Mouse (Mus musculus) layer of hippocampus, postnatal 14 days (tissue): ENCODE results near the gene Lix1l. TPM values are rescaled to one million over a fixed set of nuclear protein-coding genes. Genes with fewer than 3 reads are reported as not detected.

Experiments used
- DNase-seq, 2 experiments: peaks; one replicate each; pipeline ENCODE4 v3.0.0; 2021 to 2022; ENCODE audit warnings: low spot score in 2 of 2, mixed read lengths in 1 of 2
- long read RNA-seq, 2 experiments: library from polyadenylated mRNA; stranded (forward); transcript quantifications; one replicate each; pipeline ENCODE4 v2.0.0; 2021
- total RNA-seq, 2 experiments: library from RNA; stranded (reverse); gene quantifications; 2 replicates each; pipeline ENCODE4 v1.2.3; 2021

Gene Lix1l
- total RNA-seq = 10 to 100 TPM; 31.6 to 32.8 TPM
- long read RNA-seq, experiment 1, partial matches to known transcripts = 0 of 10 reads
- long read RNA-seq, experiment 1, other reads (novel, unspliced or antisense) = 9 of 10 reads
- long read RNA-seq, experiment 2, partial matches to known transcripts = 0 of 21 reads
- long read RNA-seq, experiment 2, other reads (novel, unspliced or antisense) = 20 of 21 reads

DNA sequence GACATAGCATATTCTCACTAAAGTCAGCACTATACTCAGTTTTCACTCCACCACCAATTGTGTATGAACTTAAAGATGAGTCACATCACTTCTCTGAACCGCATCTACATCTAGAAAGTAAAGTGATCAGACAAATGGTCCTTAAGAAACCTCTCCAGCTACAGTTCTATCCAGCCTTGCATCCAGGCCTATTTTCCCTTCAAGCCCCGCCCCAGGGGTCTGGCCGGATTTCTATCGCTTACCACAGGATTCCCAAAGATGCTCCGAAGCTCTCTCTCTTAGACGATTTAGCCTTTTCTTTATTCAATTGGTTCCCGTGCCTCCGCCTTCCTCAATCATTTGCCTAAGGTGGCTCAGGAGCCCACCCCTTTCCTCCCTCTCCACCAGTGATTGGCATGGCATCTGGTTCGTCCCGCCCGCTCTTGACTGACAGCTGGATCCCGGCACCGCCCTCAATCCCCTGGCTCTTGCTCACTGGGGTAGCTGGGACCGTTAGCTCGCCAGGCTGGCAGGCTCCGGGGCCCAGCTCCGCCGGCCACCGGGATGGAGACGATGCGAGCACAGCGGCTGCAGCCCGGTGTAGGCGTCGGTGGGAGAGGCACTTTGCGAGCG is at the start of gene Lix1l:
Gene Lix1l, plus strand, starts transcription at position 511 of the 612 bp plus-strand sequence.
- DNase-seq = peak; percentile 90 to 97

DNA sequence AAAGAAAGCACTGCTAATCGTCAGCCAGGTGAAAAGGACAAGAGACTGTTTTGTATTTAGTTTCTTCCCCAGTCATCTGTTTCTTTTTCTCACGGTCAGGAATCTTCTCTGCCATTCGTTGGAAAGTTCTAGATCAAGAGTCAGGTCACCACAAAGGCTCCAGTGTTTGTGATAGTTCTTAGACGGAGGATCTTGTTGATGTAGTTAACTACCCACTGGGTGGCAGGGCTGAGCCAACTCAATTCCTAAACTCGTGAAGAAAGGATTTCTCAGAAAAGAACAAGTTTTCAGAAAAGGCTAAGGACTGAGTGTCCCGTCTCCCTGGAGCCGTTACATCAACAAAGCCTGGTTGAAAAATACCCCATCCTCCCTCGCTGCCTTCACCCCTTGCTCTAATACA is 49.7 kb upstream of the Lix1l start:
- peak in 1 of 2 experiments; percentile 65 for DNase-seq

DNA sequence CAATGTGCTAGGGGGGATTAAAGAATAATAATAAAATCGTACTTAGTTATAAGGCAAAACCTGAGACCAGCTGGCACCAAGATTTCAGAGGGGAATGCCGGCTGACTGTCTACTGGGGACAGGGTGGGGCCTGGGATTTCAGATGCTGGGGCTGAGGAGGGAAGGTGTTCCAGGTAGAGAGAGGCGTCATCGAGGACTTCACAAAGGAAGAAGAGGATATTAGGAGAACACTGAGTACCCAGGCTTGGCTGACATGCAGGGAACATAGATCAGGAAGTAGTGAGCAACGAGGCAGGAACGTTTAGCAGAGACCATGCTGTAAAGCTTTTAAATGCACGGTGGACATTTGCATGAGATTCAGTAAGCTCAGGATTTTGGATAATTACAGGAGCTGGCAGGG is 49.1 kb upstream of the Lix1l start:
- no peak for DNase-seq

DNA sequence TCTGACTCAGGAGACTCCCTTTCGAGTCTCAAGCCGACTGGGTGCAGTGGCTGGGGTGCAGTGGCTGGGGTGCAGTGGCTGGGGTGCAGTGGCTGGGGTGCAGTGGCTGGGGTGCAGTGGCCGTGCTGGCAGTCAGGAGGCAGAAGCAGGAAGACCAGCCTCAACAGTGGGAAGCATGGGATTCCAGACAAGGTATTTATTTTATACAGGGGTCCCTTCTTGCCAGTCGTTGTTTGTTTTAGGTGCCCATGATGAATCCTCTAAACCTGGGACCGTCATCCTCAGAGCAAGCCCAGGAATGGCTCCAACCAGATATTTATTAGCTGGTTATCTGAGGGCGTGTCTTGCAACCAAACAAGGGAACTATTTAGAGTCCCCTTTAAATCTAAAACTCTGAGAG is 47.3 kb upstream of the Lix1l start:
- no peak for DNase-seq

DNA sequence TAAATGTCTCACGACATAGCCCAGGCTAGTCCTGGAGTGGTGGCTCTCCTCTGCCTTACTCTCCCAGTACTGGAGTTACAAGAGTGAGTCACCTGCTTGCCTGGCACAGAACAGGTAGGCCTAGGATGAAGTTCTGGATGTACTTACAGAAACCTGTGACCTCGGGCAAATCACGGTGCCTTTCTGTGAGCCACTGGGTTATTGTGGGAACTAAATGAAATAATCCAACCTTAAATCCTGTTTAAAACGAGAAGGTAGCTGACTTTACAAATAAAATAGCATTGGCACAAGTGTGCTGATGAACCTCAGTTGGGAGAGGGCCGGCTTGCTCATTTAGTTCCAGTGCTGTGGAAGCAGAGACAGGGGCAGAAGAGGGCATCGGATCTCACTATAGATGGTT is 46.7 kb upstream of the Lix1l start:
- DNase-seq = no peak

DNA sequence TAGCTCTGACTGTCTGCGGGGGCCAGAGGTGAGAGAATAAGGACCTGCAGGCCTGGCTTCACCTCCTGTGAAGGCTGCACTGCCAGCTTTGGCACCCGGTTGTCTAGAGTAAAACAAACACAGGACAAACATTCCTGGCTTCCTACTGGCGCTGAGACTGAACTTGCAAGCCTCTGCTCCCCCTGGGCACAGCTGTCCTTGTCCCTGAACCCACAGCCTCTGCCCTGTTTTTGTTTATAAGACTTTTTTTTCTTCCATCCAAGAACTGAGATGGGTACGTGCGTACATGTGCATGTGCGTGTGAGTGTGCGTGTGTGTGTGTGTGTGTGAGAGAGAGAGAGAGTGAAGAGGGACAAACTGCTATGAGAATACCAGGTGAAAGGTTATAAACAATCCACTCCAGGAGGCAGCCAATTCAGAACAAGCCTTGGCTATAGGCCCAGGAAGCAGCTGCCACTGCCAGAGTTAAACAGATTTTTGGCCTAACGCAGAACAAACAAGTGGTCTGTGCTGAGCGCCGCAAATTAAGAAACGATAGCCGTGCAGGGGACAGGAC is 45.8 kb upstream of the Lix1l start:
- peak; percentile 65 to 82 for DNase-seq

DNA sequence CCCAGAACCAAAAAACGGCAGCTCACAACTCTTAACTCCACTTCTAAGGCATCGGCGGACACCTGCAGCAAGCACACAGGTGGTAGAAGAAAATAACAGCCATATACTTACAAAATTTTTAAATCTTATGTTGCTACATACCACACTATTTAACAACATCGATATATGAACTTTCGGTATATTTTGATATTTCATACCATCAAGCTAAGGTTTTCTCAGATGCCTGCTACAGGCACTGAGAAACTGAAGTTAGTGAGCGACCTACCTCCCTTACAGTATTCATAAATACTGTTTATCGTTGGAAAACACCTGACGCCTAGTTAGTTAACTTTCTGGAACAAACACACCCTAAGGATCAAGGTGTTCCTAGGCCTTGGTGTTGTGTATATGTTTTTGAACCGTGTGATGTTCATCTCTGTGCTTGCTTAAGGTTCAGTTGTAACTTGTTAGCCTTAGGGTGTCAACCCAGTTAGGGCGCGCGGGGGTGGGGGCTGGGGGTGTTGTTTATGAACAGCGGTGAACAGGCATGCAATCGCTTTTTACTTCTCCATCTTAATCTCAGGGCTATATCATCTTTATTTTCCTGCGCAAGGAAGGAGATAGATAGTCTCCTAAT is 44.8 kb upstream of the Lix1l start:
- DNase-seq = no peak

DNA sequence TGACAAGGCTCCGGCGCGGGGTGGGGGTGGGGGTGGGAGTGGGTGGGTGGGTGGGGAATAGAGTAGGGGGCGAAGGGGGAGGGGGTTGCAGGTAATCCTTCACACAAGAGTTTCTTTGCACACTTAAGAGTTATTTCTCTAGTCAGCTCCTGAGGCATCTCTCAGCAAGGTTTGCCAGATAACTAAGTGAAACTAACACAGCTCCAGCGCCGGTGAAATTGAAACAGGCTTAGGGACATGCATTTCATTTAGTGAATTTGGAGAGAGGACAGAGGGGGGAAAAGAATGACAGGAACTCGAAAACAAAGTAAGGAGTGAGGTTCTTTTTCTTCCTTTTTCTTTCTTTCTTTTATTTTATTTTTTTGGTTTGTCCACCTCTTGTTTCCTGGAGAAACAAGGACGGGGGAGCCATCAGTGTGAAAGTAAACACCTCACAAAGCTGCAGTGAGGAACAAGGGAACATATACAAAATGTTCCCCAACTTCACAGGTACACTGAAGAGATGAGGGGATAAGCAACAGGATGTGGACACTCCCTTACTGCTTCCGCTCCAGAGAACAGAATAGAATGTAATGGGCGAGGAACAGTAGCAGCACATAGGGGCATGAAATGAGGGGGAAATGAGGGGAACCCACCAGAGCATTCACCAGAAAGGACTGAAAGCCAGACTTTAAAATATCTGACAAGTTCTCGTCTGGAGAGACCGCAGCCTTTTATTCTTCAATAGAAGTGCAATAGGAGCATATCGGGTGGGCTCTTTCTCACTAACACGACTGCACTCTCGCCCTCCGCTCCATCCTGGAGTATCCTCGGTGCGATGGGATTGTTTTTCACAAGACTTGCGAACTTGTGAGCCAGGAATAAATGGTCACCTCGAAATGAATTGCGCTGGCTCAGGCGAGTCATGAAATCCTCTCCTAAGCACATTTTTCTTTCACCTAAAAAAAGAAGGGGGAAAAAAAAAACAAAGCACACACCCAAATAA is 44.0 kb upstream of the Lix1l start:
- no peak for DNase-seq

DNA sequence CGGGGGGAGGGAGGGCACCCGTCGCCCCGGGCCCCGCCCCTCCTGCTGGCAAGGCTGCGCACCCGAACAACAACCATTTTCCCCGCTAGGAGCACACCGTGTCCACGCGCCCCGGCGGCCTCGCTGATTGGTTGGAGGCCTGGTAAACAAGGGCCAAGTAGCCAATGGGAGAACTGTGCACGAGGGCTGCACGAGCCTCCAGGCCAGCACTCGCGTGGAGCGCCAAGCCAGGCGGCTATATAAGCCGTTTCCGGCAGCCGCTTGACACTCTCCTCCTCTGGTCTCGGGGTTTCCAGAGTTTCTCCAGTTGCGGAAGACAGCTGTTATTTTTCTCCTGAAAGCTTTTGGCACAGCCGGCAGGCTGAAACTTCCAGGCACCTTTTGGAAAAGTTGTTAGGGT is 43.3 kb upstream of the Lix1l start, which contains the start of gene Txnip:
Gene Txnip, plus strand, starts transcription at position 264 of the 400 bp plus-strand sequence.
- peak; percentile 99 for DNase-seq

DNA sequence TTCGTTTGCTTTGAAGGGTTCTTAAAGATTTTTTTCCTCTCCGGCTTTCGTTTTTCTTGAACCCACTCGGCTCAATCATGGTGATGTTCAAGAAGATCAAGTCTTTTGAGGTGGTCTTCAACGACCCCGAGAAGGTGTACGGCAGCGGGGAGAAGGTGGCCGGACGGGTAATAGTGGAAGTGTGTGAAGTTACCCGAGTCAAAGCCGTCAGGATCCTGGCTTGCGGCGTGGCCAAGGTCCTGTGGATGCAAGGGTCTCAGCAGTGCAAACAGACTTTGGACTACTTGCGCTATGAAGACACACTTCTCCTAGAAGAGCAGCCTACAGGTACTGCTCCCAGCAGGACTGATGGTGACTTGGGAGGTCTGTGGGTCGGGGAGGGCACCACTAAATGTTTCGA is 42.8 kb upstream of the Lix1l start:
- no peak for DNase-seq

DNA sequence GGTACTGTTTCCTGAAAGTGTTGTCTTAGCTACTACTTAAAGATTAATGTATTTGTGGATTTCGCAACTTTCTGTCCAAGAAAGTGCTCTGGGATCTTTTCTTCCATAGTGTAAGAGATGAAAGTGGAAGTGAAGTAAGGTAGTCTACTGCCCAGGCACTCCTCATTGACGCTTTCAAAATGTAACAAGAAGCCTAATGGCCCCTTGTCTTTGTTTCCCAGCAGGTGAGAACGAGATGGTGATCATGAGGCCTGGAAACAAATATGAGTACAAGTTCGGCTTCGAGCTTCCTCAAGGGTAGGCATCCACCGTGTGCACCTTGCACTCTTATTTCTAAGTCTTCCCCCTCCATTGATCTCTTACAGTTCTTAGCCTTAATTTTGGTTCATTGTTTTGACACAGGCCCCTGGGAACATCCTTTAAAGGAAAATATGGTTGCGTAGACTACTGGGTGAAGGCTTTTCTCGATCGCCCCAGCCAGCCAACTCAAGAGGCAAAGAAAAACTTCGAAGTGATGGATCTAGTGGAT is 42.2 kb upstream of the Lix1l start:
- DNase-seq = no peak

DNA sequence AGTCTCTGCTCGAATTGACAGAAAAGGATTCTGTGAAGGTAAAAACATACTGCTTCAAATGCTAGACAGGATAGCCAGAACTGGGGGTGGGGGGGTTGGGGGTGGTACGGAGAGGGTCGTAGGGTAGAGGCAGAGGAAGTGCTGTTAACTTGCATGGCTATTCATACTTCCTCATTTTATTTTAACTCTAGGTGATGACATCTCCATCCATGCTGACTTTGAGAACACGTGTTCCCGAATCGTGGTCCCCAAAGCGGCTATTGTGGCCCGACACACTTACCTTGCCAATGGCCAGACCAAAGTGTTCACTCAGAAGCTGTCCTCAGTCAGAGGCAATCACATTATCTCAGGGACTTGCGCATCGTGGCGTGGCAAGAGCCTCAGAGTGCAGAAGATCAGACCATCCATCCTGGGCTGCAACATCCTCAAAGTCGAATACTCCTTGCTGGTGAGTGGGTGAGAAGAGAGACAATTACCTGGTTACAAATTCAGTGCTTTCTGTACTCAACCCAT is 41.5 kb upstream of the Lix1l start:
- no peak for DNase-seq

DNA sequence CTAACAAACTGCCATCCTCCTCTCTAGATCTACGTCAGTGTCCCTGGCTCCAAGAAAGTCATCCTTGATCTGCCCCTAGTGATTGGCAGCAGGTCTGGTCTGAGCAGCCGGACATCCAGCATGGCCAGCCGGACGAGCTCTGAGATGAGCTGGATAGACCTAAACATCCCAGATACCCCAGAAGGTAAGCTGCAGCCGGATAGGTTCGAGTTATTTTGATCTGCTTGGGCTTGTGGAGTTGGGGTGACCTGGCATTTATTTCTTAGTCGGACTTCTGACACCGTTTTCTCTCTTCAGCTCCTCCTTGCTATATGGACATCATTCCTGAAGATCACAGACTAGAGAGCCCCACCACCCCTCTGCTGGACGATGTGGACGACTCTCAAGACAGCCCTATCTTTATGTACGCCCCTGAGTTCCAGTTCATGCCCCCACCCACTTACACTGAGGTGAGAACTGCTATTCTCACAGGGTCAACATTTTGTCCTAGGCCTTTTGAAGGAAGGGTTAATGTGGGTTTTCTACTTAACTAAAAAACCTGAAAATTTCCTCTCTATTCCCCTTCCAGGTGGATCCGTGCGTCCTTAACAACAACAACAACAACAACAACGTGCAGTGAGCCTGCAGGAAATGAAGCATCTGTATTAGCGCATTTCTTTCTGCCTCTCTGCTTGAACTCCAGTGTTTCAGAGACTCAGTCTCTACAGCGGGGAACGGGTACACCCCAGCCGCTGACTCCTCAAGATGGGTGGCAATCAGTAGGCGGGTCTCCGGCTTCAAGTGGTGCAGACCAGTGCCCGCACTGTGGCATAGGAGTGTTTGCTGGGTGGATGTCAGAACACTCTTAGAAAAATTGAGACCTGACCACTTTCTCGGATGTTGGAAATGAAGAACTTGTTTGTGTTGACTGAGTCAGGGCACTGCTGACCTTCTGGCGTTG is 40.8 kb upstream of the Lix1l start:
- DNase-seq = no peak

DNA sequence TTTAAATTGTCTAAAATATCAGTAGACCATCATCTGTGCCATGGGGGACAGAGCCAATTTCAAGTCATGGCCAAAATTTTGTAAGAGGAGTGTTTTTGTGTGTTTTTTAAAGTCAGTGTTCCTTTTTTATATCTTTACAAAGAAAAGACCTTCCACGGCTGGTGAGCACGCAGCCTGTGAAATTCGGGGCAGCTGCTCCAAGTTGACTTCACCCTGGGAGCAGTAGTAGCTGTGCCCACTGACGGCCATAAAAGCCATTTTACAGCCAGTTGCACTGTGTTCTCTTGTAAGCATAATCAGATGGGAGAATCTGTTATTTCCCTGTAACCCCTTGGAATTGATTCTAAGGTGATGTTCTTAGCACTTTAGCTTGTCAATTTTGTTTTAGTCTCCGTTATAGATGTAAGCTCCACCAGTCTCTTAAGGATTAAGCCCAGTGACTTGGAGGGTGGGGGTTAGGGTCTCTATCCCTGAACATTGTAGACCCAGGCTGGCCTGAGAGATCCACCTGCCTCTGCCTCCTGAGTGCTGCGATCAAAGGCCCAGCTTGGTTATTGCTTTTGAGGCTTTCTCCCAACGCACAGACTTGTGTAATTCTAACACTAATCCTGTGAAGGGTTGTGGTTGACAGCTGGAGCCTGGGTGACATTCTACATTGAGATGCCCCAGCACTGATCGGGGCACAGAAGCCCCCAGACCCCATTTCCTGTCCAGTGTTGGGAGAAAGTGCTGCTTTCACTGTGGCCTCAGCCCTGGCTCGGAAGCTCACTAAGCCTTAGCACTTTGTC is 39.9 kb upstream of the Lix1l start:
- no peak for DNase-seq

DNA sequence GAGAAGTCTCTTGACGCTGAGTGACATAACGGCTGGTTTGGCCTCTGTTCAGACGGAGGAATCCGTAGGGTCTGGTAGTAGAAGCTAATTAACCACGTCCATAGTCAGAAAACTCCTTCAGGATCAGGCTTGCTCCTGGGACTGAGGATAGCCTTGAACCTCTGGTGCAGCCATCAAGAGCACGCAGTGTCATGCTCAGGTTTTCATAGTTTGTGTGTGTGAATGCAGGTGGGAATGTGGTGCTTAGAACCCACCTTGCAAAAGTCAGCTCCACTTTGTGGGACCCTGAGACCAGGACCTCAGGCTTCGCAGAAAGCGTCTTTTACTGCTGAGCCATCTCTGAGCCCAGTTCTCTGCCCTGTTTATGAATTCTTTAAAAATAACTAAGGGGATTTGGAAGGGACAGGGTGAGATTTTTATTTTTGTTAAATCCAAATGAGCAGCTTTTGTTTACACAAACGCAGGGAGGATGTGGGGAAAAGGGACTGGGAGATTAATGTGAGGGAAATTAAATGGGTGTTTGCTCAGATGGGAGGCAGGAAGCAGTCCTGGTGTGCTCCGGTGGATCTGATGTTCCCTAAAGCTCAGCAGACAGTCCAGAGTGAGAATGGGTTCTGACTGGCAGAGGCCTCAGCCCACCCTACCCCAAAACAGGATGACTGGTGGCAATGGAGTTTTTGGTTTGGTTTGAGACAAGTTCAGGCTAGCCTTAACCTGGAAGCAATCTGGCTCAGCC is 38.8 kb upstream of the Lix1l start:
- no peak for DNase-seq

DNA sequence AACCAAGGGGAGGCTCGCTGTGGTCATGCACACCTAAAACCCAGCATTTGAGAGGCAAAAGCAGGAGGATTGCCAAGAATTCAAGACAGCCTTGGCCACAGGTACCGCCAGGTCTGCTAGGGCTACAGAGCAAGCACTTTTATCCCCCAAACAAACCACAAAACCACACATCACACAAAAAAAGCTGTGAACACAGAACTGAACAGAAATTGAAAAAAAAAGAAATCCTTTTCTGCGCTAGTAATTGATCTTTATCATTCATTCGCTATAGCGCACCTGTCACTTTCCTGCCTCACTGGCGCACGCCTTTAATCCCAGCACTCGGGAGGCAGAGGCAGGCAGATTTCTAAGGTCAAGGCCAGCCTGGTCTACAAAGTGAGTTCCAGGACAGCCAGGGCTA is 37.7 kb upstream of the Lix1l start:
- DNase-seq = no peak

DNA sequence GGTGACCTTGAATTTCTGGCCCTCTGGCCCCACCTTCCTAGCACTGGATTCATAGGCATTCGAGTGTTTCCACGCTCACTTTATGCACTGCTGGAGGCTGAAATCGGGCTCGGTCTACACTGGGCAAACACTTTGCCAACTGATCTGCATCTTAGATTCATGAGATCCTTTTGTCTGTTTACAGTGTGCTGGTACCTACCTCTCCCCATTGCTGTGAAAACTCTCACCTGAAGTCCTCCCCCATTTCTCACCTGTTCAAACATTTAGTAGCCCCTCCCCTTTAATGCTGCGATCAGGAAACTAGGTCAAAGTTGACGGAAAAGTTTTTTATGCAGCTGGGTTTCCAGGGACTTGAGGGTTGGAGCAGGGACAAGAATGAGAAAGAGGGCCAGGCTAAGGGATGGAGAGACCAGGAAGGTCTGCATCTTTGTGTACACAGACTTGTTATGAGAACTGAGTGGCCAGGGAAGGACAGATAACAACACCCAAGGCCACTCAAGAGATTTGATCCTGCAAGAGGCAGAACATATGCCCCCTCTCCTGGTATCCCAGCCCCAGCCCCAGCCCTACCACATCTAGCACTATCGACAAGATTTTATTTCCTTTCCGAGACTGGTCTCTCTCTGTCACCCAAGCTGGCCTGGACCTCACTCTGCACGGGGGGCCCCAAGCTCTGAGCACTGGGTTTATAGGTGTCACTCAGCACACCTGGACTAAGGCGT is 36.9 kb upstream of the Lix1l start:
- no peak for DNase-seq
